Mouse (Mus musculus) thymus, adult 2 months (tissue): ENCODE results near the gene Yipf2. TPM values are rescaled to one million over a fixed set of nuclear protein-coding genes. Genes with fewer than 3 reads are reported as not detected.

ENCODE experiments used
- DNase-seq: peaks from one replicate; pipeline ENCODE4 v3.0.0; 2021
- H3K27ac ChIP-seq: fragments of 200-500 bp; 2 replicates; pipeline ENCODE4 v1.5.1; 2012; ENCODE audit warnings: low read length, control low read depth; ENCODE audit not compliant: control insufficient read depth, insufficient read depth
- H3K27me3 ChIP-seq: fragments of 200-500 bp; 2 replicates; pipeline ENCODE4 v1.6.1; 2012; ENCODE audit warnings: mild to moderate bottlenecking, low read length, moderate library complexity, mixed read lengths; ENCODE audit not compliant: control insufficient read depth, insufficient read depth
- H3K36me3 ChIP-seq: fragments of 200-500 bp; 2 replicates; pipeline ENCODE4 v1.6.1; 2012; ENCODE audit warnings: mild to moderate bottlenecking, low read length, moderate library complexity; ENCODE audit not compliant: control insufficient read depth, insufficient read depth
- H3K4me1 ChIP-seq: fragments of 200-500 bp; replicated peaks from 2 replicates; pipeline ENCODE4 v1.6.1; 2012; ENCODE audit warnings: low read length; ENCODE audit not compliant: control insufficient read depth, insufficient read depth
- H3K4me3 ChIP-seq: fragments of 200-500 bp; 2 replicates; pipeline ENCODE4 v1.5.1; 2012; ENCODE audit warnings: mild to moderate bottlenecking, low read length, control low read depth, moderate library complexity; ENCODE audit not compliant: control insufficient read depth, insufficient read depth
- CTCF ChIP-seq: fragments of 200-500 bp; IDR thresholded peaks from 2 replicates; pipeline ENCODE4 v1.5.1; 2012; ENCODE audit warnings: mild to moderate bottlenecking, control low read depth, low read length, moderate library complexity, borderline replicate concordance; ENCODE audit not compliant: control insufficient read depth, poor library complexity, insufficient read depth; ENCODE audit errors: extremely low read depth
- POLR2A ChIP-seq: fragments of 200-500 bp; IDR thresholded peaks from 2 replicates; pipeline ENCODE4 v1.6.1; 2012; ENCODE audit warnings: mild to moderate bottlenecking, low read length, control low read depth, moderate library complexity; ENCODE audit not compliant: control insufficient read depth, poor library complexity, insufficient read depth; ENCODE audit errors: extremely low read depth
- WGBS: fragments of 180-500 bp; shearing (Covaris S2); methylation state at CpG from one replicate; pipeline ENCODE4 v1.1.7; 2018; 5-methylcytosine and 5-hydroxymethylcytosine counted together
- polyA plus RNA-seq: library from polyadenylated mRNA; depleted of rRNA; stranded (reverse); fragments of >200 nt; gene quantifications from 2 replicates; pipeline ENCODE4 v1.2.3, GENCODE M21; 2012

Gene Yipf2
- polyA plus RNA-seq, 1 experiment, result 50.6 TPM

GRCm38 (mm10) chr9:21587678-21588349 lies 4.8 kb downstream of the Yipf2 start:
- no peak overlapping the region for H3K27ac ChIP-seq
- 94% methylated on average over 23 of the region's 23 CpGs for WGBS
- H3K36me3 ChIP-seq, result peaks cover 5% of the 10 kb centered on the region; the same call in 1 of the 2 replicates

GRCm38 (mm10) chr9:21585401-21585800 lies 7.2 kb downstream of the Yipf2 start:
- 97% methylated on average over 1 of the region's 1 CpGs for WGBS
- DNase-seq, result no peak
- Histone ChIP-seq H3K27ac (no peak overlapping the region), H3K4me1 (no peaks in the 10 kb centered on the region), H3K4me3 (no peak overlapping the region), H3K36me3 (peaks cover 5% of the 10 kb centered on the region; the same call in 1 of the 2 replicates), H3K27me3 (no peaks in the 10 kb centered on the region)
- no peak for TF ChIP-seq CTCF
- TF ChIP-seq POLR2A, result no peak

More at GRCm38 (mm10) chr9:21587678-21588349, 4.8 kb downstream of the Yipf2 start:
- peaks cover 6% of the 10 kb centered on the region for H3K4me1 ChIP-seq
- TF ChIP-seq POLR2A (no peak), CTCF (no peak)
- H3K27me3 ChIP-seq, result no peaks in the 10 kb centered on the region
- no peak overlapping the region for H3K4me3 ChIP-seq
- DNase-seq, result no peak

GRCm38 (mm10) chr9:21578226-21578625 lies 14.4 kb downstream of the Yipf2 start:
- TF ChIP-seq POLR2A (no peak), CTCF (no peak)
- WGBS, result 95% methylated on average over 3 of the region's 3 CpGs
- no peaks in the 10 kb centered on the region for H3K27me3 ChIP-seq
- H3K4me1 ChIP-seq, result no peaks in the 10 kb centered on the region
- no peak overlapping the region for H3K4me3 ChIP-seq
- H3K36me3 ChIP-seq, result no peaks in the 10 kb centered on the region; the same call in 1 of the 2 replicates
- H3K27ac ChIP-seq, result no peak overlapping the region
- DNase-seq, result no peak

GRCm38 (mm10) chr9:21576286-21576685 lies 16.3 kb downstream of the Yipf2 start:
- TF ChIP-seq POLR2A (no peak), CTCF (no peak)
- no peak for DNase-seq
- Histone ChIP-seq H3K36me3 (peaks cover 6% of the 10 kb centered on the region; the same call in 1 of the 2 replicates), H3K4me3 (no peak overlapping the region), H3K4me1 (no peaks in the 10 kb centered on the region), H3K27me3 (no peaks in the 10 kb centered on the region), H3K27ac (no peak overlapping the region)
- 94% methylated on average over 1 of the region's 1 CpGs for WGBS

- H3K27ac ChIP-seq, result no peak overlapping the region
- H3K4me1 ChIP-seq, result no peaks in the 10 kb centered on the region
- H3K27me3 ChIP-seq, result no peaks in the 10 kb centered on the region
- TF ChIP-seq CTCF (no peak), POLR2A (no peak)
- no peak for DNase-seq
- no peak overlapping the region for H3K4me3 ChIP-seq
- WGBS, result 97% methylated on average over 10 of the region's 10 CpGs
- peaks cover 6% of the 10 kb centered on the region; the same call in 1 of the 2 replicates for H3K36me3 ChIP-seq
Measured at GRCm38 (mm10) chr9:21575253-21575652, 17.4 kb downstream of the Yipf2 start.

- H3K4me3 ChIP-seq, result no peak overlapping the region
- H3K36me3 ChIP-seq, result peaks cover 6% of the 10 kb centered on the region; the same call in 1 of the 2 replicates
- no peak overlapping the region for H3K27ac ChIP-seq
- no peaks in the 10 kb centered on the region for H3K4me1 ChIP-seq
- no peak for DNase-seq
- 95% methylated on average over 8 of the region's 8 CpGs for WGBS
- no peaks in the 10 kb centered on the region for H3K27me3 ChIP-seq
- TF ChIP-seq POLR2A (no peak), CTCF (no peak)
Measured at GRCm38 (mm10) chr9:21574012-21574801, 18.4 kb downstream of the Yipf2 start.
